Mouse (Mus musculus): ENCODE measurements around the gene Nnat.

DNA sequence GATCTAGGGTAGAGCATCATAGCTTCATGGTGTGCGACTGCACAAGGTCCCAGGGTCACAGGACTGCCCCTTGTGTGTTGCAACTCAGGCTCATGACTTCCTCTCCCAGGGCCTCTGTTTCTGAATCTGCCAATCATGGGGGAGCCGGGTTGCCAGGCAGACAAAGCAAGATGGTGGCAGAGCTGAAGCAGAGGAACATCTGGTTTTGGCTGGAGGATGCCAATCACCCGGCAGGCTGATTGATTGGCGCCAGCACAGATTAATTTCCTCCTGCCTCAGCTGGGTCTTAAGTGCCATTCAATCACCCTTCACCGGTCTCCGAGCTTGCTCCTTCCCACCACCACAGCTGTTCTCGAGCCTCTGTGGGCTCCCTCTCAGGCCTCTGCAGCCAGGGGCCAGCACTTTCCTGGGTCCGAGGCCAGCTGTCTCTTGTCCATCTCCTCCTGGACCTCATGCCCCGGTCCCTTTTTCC is 46.1 kb upstream of the Nnat start:
- TF ChIP-seq EP300 (IDR thresholded peaks at IDR 0.05; ENCODE audit: low read depth) (no peak), CTCF (IDR thresholded peaks at IDR 0.05; ENCODE audit: low read depth) (no peak)

Data from liver, embryonic 14.5 days (tissue).